Mouse (Mus musculus): ENCODE data around the gene Dhx16. TPM values are rescaled to one million over a fixed set of nuclear protein-coding genes. Genes with fewer than 3 reads are reported as not detected.

Gene Dhx16
- total RNA-seq, 4 experiments from 2014 or later = 13.5 to 16.8 (median 16.0) TPM

DNA sequence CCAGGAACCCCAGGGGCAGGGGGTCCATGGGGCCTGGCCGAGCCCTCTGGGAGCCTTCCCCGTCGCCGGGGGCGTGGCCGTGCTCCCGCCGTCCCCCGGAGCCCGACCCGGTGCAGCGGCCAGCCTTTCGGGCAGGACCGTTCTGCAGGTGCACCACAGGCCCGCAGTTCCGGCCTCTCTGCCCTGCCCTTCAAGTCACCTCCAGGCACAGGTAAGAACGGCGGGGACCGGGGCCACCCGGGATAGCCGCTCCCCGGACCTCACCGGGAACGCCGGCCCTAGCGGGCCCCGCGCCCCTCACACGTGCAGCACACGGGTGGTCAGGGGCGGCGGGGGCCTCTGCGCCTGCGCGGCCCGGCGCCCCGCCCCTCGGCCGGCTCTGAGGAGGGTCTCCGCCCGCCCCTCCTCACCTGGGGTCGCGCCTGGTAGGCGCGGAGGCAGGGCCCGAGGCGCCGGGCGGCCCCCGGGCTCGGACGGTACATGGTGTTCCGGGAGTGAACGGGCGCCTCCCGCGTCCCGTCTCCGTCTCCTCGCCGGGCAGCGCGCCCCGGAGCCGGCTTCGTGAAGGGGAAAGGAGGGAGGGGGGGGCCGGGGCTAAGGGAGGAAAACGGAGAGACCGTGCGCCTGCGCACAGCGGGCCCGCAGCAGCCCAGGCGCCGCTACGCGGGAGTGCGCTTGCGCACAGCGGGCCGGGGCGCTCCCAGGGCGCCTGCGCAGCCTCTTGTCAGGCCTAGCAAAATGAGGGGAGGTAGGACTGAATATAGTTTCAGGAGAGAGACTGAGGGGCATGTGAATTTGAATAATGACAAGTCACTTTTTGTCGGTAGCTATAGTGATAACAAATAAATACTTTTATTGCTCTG is 17.4 kb downstream of the Dhx16 start, which contains the start of gene 2310061I04Rik:
Gene 2310061I04Rik, minus strand, starts transcription at position 651 of the 863 bp plus-strand sequence.
- DNase-seq (ENCODE audit: low spot score in 2 of 2) = peak; percentile 85 to 92

DNA sequence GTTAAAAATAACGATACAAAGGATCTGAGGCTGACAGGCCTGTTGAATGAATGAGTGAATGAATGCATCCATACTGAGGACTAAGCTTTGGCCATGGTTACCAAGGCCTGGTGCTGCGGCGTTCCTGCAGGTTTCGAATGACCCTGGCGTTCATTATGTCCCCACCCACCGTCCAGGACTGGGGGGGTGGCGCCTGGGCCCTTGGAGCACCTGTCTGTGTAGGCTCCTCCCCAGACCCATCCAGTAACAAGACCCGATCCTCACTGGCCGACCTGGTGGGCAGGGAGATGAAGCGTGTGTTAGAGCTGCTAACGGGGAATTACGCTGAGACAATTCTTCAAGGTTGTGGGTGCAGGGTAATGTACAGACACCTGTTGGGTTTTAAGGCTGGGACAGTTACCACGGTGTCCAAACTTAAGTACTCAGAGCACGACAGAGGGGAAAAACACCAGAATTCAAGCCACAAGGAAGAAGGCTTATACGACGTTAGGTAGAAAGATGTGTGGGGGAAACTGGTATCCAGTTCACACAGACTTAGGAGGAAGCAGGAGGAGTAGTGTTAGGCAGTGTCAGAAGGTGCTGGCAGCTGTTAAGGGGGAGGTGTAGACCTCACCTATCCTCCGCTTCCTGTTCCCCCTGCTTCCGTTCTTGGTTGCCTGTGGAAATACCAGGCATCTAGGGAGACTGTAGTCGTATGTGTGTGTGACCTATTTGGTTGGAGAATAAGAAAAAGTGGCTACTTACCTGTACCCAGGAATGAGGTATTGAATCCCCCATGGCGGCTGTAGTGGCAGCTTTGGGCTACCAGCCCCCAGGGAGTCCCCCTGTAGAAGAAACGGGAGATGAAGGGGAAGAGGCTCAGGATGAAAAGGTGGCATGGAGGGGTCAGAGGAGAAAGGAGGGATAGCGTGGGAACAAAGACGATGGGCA is 18.3 kb downstream of the Dhx16 start:
- DNase-seq (ENCODE audit: low spot score in 2 of 2) = peak in 1 of 2 experiments; percentile 30

GRCm38 (mm10) chr17:35900636-35901035 is 21.0 kb downstream of the Dhx16 start:
- no peak for DNase-seq (ENCODE audit: low spot score in 2 of 2)

GRCm38 (mm10) chr17:35903343-35903991 is 23.8 kb downstream of the Dhx16 start:
- DNase-seq (ENCODE audit: low spot score in 2 of 2) = no peak

DNA sequence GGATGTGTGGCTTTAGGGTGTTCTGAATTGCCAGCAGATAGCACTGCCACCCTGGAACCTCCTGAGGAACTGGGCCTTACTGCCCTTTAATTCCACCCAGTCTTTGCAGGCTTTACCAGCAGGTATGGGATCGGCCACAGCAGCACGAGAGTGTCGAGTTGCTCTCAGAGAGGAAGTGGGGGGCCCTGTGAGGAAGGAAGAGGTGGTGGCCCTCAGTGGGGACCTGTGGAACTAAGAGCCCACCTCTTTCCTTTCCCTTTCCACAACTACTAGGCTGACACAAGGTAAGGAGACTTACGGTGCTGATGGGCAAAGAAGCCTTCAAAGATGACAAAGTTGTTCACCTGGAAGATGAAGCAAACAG is 24.4 kb downstream of the Dhx16 start:
- DNase-seq (ENCODE audit: low spot score in 2 of 2) = no peak

GRCm38 (mm10) chr17:35905587-35905986 is 26.0 kb downstream of the Dhx16 start:
- DNase-seq (ENCODE audit: low spot score in 2 of 2) = no peak

GRCm38 (mm10) chr17:35907609-35908008 is 28.0 kb downstream of the Dhx16 start:
- no peak for DNase-seq (ENCODE audit: low spot score in 2 of 2)

GRCm38 (mm10) chr17:35909186-35909918 is 29.7 kb downstream of the Dhx16 start:
- DNase-seq (ENCODE audit: low spot score in 2 of 2) = no peak

- peak; percentile 88 to 91 for DNase-seq (ENCODE audit: low spot score in 2 of 2)
Measured at GRCm38 (mm10) chr17:35909919-35910369, 30.3 kb downstream of the Dhx16 start, which contains the start of gene Atat1. Gene Atat1, minus strand, starts transcription at chr17:35910075.

DNA sequence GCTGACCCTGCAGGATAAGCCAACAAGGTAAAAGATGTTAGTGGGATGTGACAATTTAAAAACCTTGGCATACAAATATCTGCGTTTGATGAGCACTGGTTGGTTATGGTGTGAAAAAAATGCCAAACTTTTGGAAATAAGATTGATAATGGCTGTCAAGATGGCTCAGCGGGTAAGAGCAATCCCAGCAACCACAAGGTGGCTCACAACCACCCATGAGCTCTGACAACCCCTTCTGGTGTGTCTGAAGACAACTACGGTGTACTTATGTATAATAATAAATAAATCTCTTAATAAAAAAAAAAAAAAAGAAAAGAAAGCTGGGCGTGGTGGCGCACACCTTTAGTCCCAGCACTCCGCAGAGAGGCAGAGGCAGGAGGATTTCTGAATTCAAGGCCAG is 35.4 kb downstream of the Dhx16 start:
- no peak for DNase-seq (ENCODE audit: low spot score in 2 of 2)

GRCm38 (mm10) chr17:35915538-35916296 is 36.1 kb downstream of the Dhx16 start:
- DNase-seq (ENCODE audit: low spot score in 2 of 2) = no peak

GRCm38 (mm10) chr17:35916297-35917142 is 36.9 kb downstream of the Dhx16 start, which contains the start of the genes Mrps18b and Ppp1r10:
Gene Mrps18b, minus strand, starts transcription at chr17:35916389.
Gene Ppp1r10, plus strand, starts transcription at chr17:35916434.
- DNase-seq (ENCODE audit: low spot score in 2 of 2) = peak; percentile 97 to 99

DNA sequence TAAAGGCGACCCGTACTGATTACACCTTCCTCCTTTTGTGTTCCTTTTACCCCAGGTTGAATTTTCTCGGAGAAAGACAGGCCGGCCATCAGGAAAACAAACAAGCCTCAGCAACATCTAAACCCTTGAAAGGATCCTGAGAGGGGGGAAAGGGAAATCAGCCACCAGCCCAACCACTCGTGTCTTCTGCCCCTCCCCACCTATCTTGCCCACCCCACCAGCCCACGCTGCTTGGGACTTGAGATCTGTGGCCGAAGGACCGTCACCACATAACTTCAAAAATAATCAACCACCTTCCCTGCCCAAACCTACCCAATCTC is 37.5 kb downstream of the Dhx16 start:
- no peak for DNase-seq (ENCODE audit: low spot score in 2 of 2)

GRCm38 (mm10) chr17:35917463-35918251 is 38.0 kb downstream of the Dhx16 start:
- DNase-seq (ENCODE audit: low spot score in 2 of 2) = no peak

GRCm38 (mm10) chr17:35918276-35919059 is 38.8 kb downstream of the Dhx16 start:
- no peak for DNase-seq (ENCODE audit: low spot score in 2 of 2)

GRCm38 (mm10) chr17:35919060-35919715 is 39.6 kb downstream of the Dhx16 start:
- DNase-seq (ENCODE audit: low spot score in 2 of 2) = peak; percentile 94 to 95

DNA sequence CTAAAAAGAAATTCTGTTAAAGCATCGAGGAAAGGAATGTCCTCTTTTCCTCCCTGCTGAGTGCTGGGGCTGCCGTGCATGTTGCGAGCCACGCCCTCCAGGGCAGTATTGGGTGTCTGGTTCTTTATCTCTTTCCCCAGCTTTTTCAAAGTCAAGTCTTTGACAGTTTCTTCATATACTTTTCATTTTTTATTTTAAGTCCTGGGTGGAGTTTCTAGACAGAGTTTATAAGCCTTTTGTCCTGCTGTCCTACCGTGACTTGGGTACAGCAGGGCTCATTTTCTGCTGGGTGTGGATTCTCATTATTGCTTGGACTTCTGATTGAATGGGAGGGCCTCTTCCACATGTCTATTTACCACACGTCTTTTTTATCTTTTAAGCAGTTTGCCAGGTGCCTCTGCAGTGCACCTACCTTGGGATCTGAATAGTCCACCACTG is 40.3 kb downstream of the Dhx16 start:
- DNase-seq (ENCODE audit: low spot score in 2 of 2) = no peak

Measured in gastrocnemius, adult 8-10 months (tissue).